Comparison of ENCODE assay signal across 9 mouse cellular contexts in genomic region chr16:43409910-43410612, GRCm38 (mm10).
DNase-seq lines count a peak whose midpoint lies in the region; ATAC-seq lines count a peak whose summit lies in the region.
"Had no signal": no experiment of that assay in that cellular context is flagged by ENCODE, and none has a peak within 500 bp of the region (broad histone marks: within the 10 kb centered on the region; RNA-seq: fewer than 3 reads in every experiment).

No protein-coding gene starts in this region.

- H3K36me3 ChIP-seq in heart, embryonic 12.5 days: no peaks in the 10 kb centered on the region
- H3K36me3 ChIP-seq in hindbrain, embryonic 12.5 days: no peaks in the 10 kb centered on the region

- 76% methylated on average over 12 of the region's 12 CpGs for WGBS in heart, embryonic 12.5 days
- 90% methylated on average over 12 of the region's 12 CpGs for WGBS in hindbrain, embryonic 12.5 days

- peaks cover 22% of the 10 kb centered on the region for H3K4me1 ChIP-seq in heart, embryonic 12.5 days (replicated peaks)
- H3K4me1 ChIP-seq in hindbrain, embryonic 12.5 days: peaks cover 11% of the 10 kb centered on the region

- H3K4me2 ChIP-seq in heart, embryonic 12.5 days: no peak overlapping the region
- H3K4me2 ChIP-seq in hindbrain, embryonic 12.5 days (replicated peaks): no peak overlapping the region

- no peak overlapping the region for H3K4me3 ChIP-seq in heart, embryonic 12.5 days
- no peak overlapping the region for H3K4me3 ChIP-seq in hindbrain, embryonic 12.5 days

- no peak overlapping the region for H3K27ac ChIP-seq in heart, embryonic 12.5 days (ENCODE audit: poor library complexity, severe bottlenecking)
- H3K27ac ChIP-seq in hindbrain, embryonic 12.5 days: no peak overlapping the region

- H3K9ac ChIP-seq in heart, embryonic 12.5 days: no peak overlapping the region
- H3K9ac ChIP-seq in hindbrain, embryonic 12.5 days: no peak overlapping the region

- no peaks in the 10 kb centered on the region for H3K9me3 ChIP-seq in heart, embryonic 12.5 days (replicated peaks)
- H3K9me3 ChIP-seq in hindbrain, embryonic 12.5 days (replicated peaks): no peaks in the 10 kb centered on the region

- H3K27me3 ChIP-seq in heart, embryonic 12.5 days (replicated peaks): no peaks in the 10 kb centered on the region
- no peaks in the 10 kb centered on the region for H3K27me3 ChIP-seq in hindbrain, embryonic 12.5 days

- no peak for ATAC-seq in heart, embryonic 12.5 days (ENCODE audit: insufficient number of reproducible peaks, low FRiP score)
- no peak for ATAC-seq in hindbrain, embryonic 12.5 days (ENCODE audit: low FRiP score)
- no peak for ATAC-seq in frontal cortex, adult (ENCODE audit: low TSS enrichment)
- ATAC-seq: CD4-positive, CD25-positive, alpha-beta regulatory T cell, adult 4 months had no signal

- DNase-seq in heart, adult 18-20 months: peak; percentile 65 to 72
- DNase-seq in urinary bladder, postnatal 25 days (ENCODE audit: low spot score): peak; percentile 44
- no peak for DNase-seq in urinary bladder, adult 2 months (ENCODE audit: low spot score)
- peak; percentile 42 to 73 for DNase-seq in layer of hippocampus, adult 8-10 months (ENCODE audit: low spot score in 2 of 2)
- peak; percentile 26 for DNase-seq in telencephalon, adult 2 months (ENCODE audit: low read depth, low spot score)
